Mouse (Mus musculus): Measurements from ENCODE around the gene Smg6. TPM values are rescaled to one million over a fixed set of nuclear protein-coding genes. Genes with fewer than 3 reads are reported as not detected.

The Smg6 gene
- polyA plus RNA-seq, 1 experiment from 2014 or later = 11.0 TPM

DNA sequence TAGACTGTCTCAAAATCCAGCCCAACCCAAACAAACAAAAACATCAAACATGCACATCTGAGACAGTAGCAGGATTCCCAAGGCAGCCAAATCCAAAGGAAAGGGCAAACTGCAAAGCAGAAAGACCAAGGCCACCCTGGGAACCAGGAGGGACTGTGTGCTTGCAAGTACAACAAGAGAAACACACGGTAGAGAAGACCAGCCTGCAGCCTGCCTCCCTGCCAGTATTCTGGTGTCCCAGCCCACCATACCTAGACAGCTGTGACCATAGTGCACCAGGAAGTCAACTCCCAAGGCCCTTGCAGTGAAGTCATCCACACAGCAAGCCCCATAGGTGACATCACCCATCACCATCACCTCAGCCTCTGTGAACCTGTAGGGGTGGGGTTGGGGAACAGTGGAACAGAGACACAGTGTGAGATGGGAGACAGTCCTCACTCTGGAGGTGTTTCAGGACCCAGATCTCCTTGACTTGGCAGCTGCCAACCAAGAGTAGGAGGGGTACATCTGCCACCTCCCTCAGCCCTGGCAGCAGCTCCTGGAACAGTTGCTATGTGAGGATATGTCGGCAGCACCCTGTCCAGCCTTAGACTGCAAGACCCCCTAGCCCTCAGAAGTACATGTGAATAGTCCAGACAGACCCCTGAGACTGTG is 258.4 kb downstream of the Smg6 start:
- WGBS = 78% methylated on average over 2 of the region's 2 CpGs
- Histone ChIP-seq H3K27ac (replicated peaks) (no peak overlapping the region), H3K4me3 (no peak overlapping the region), H3K9me3 (no peaks in the 10 kb centered on the region), H3K27me3 (replicated peaks) (no peaks in the 10 kb centered on the region), H3K4me1 (peaks cover 14% of the 10 kb centered on the region), H3K9ac (no peak overlapping the region), H3K36me3 (peaks cover 58% of the 10 kb centered on the region), H3K4me2 (no peak overlapping the region)
- no peak for ATAC-seq (ENCODE audit: extremely low read depth, insufficient number of reproducible peaks, low FRiP score, low TSS enrichment)

DNA sequence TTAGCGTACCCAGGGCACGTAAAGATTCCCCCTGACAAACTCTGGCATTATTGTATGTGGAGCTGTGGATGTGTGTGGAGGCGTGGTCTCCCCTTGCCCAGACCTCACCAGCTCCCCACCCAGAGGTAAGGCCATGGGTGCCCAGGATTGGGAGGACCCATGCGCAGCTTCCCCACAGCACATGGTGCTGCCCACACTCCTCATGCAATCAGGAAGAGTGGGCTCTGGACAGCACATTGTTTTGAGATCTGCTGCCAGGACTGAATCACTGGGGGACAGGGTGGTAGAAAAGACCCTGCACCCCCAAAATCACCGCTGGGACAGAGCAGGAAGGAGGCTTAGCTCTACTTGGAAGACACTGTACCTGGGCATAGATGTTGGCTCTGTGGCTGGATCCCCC is 258.9 kb downstream of the Smg6 start:
- Histone ChIP-seq H3K27ac (replicated peaks) (no peak overlapping the region), H3K36me3 (peaks cover 58% of the 10 kb centered on the region), H3K9ac (no peak overlapping the region), H3K9me3 (no peaks in the 10 kb centered on the region), H3K4me1 (peaks cover 14% of the 10 kb centered on the region), H3K4me2 (no peak overlapping the region), H3K27me3 (replicated peaks) (no peaks in the 10 kb centered on the region), H3K4me3 (no peak overlapping the region)
- ATAC-seq (ENCODE audit: extremely low read depth, insufficient number of reproducible peaks, low FRiP score, low TSS enrichment) = no peak
- 89% methylated on average over 5 of the region's 5 CpGs for WGBS

DNA sequence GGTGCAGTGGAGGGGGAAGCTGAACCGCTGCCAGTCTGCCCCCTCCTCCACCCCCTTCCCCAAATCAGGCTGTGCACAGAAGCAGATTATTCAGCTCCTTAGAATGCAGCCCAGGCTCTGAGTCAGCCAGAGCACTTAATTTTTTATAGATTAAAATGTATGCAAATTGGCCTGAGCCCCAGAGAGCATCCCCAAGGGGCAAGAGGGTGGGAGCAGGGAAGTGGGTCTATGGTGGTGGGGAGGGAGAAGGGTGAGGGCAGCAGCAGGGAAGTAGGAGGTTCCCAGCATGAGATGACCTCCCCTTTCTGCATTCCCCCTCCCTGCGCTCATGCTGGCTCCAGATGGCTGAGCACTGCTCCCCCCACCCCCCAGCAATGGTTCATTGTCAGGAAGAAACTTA is 259.4 kb downstream of the Smg6 start:
- 67% methylated on average over 2 of the region's 2 CpGs for WGBS
- no peak overlapping the region for H3K4me3 ChIP-seq
- H3K27me3 ChIP-seq (replicated peaks) = no peaks in the 10 kb centered on the region
- no peak overlapping the region for H3K9ac ChIP-seq
- no peak overlapping the region for H3K4me2 ChIP-seq
- no peak for ATAC-seq (ENCODE audit: extremely low read depth, insufficient number of reproducible peaks, low FRiP score, low TSS enrichment)
- peaks cover 14% of the 10 kb centered on the region for H3K4me1 ChIP-seq
- no peak overlapping the region for H3K27ac ChIP-seq (replicated peaks)
- no peaks in the 10 kb centered on the region for H3K9me3 ChIP-seq
- peaks cover 58% of the 10 kb centered on the region for H3K36me3 ChIP-seq

DNA sequence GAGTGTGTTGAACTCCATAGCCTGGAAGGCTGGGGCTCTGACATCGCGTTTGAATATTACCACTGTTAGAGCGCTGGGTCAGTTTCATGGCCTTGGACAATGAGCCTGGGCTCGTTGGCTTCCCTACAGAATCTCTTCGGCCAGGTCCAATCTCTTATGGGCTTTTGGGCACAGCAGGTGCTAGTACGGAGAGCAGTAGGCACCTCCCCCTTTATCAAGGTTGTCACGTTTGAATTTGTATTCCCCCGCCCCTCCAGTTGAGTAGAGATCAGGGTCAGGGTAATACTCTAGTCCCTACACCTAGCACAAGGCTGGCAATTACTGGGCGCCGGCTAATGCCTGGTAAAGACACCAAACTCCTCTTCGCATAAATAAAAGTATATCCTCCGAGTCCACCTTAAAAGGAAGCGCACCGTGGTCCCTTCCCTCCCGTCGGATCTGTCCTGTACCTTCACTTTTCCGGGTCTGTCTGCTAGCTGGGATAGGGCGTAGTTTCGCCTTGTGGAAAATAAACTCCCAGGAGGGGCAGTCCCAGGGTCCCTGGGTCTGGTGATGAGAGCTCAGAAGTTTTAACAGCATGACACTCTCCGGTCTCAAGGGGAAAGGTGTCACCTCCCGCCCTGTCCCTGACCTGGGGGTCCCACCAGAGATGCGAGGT is 264.2 kb downstream of the Smg6 start:
- peak overlapping the region; percentile 51 for H3K27ac ChIP-seq (replicated peaks)
- no peak for ATAC-seq (ENCODE audit: extremely low read depth, insufficient number of reproducible peaks, low FRiP score, low TSS enrichment)
- peaks cover 11% of the 10 kb centered on the region; the same call in 1 of the 2 replicates for H3K36me3 ChIP-seq
- H3K27me3 ChIP-seq (replicated peaks) = peaks cover 31% of the 10 kb centered on the region
- H3K9me3 ChIP-seq = no peaks in the 10 kb centered on the region
- H3K4me1 ChIP-seq = peaks cover 57% of the 10 kb centered on the region
- H3K9ac ChIP-seq = peak overlapping the region; percentile 89
- WGBS = under 1% methylated on average over 22 of the region's 22 CpGs
- peak overlapping the region; percentile 98 for H3K4me2 ChIP-seq
- peak overlapping the region; percentile 95 for H3K4me3 ChIP-seq

DNA sequence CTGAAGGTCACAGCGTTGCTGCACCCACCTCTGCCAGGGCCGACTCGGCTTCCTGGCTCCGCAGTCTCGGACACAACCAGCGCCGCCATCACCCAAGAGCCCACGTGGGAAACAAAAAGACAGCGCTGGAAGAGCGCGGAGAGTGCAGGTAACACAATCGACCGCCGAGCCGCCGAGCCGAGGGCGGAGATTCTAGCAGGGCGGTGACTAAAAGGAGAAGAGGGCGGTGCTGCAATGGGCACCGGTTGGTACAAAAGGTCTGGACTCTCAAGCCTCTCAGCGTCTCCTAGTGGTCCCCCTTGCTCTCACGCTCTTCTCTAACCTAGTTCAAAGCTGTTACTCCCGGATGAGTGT is 264.7 kb downstream of the Smg6 start:
- peak overlapping the region; percentile 98 for H3K4me2 ChIP-seq
- H3K4me3 ChIP-seq = peak overlapping the region; percentile 95
- under 1% methylated on average over 24 of the region's 24 CpGs for WGBS
- H3K36me3 ChIP-seq = peaks cover 8% of the 10 kb centered on the region; the same call in 1 of the 2 replicates
- H3K4me1 ChIP-seq = peaks cover 62% of the 10 kb centered on the region
- peak; percentile 35; the same call in 1 of the 2 replicates for ATAC-seq (ENCODE audit: extremely low read depth, insufficient number of reproducible peaks, low FRiP score, low TSS enrichment)
- H3K9ac ChIP-seq = peak overlapping the region; percentile 89
- no peaks in the 10 kb centered on the region for H3K9me3 ChIP-seq
- peak overlapping the region; percentile 64 for H3K27ac ChIP-seq (replicated peaks)
- H3K27me3 ChIP-seq (replicated peaks) = peaks cover 36% of the 10 kb centered on the region

DNA sequence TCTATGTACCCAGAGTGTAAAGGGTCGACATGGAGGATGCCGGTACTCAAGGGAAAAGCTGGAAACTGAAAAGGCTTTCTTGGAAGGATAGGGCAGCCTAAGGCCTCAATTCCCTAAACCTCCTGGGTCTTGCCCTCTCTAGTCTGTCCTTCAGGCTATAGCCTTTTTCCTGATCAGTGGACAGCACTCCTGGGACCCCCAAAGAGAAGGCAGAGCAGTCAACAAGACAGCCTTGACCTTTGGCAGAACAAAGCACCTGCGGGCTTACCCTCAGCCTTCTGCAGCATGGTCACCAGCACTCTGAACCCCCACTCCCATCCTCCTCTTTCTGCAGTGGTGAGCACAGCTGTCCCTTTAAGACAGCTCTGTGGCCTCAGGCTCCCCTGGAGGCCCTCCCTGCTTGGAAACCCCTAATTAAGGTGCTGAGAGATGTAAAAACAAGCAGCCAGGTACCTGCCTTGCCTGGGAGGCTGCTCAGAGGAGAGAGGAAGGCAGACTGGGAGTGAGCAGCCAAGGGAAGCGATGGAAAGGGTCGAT is 265.4 kb downstream of the Smg6 start, which contains the start of gene Dph1:
Gene Dph1 (minus strand): TSS at position 337 of the 537 bp plus-strand sequence.
- Histone ChIP-seq H3K9me3 (no peaks in the 10 kb centered on the region), H3K27ac (replicated peaks) (peak within 1 kb of the TSS; percentile 64), H3K4me2 (peak within 1 kb of the TSS; percentile 98), H3K4me1 (peaks cover 68% of the 10 kb centered on the region), H3K4me3 (peak within 1 kb of the TSS; percentile 95), H3K9ac (peak within 1 kb of the TSS; percentile 89), H3K27me3 (replicated peaks) (peaks cover 42% of the 10 kb centered on the region), H3K36me3 (peaks cover 1% of the 10 kb centered on the region; the same call in 1 of the 2 replicates)
- 55% methylated on average over 5 of the region's 5 CpGs for WGBS
- no peak for ATAC-seq (ENCODE audit: extremely low read depth, insufficient number of reproducible peaks, low FRiP score, low TSS enrichment)

DNA sequence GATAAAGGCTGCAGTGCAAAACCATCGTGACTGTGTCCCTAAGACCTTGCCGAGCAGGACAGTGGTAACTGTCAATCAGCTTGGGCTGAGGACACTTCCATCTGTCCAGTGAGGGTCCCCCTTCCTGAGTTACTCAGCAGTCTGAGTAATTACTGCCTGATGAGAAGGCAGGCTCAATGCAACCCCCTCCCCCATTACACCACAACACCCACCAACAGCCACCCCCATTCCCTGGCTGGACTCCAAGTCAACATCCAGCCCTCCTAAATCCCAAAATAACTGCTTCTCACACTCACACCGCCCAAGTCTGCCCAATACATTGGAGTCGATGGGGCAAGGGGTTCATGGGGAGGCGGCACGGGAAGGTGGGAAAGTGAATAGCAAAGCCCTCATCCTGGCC is 266.2 kb downstream of the Smg6 start:
- Histone ChIP-seq H3K36me3 (no peaks in the 10 kb centered on the region), H3K4me3 (no peak overlapping the region), H3K4me2 (peak overlapping the region; percentile 18; the same call in 1 of the 2 replicates), H3K27ac (replicated peaks) (peak overlapping the region; percentile 36), H3K9ac (peak overlapping the region; percentile 40; the same call in 1 of the 2 replicates), H3K27me3 (replicated peaks) (peaks cover 51% of the 10 kb centered on the region), H3K4me1 (peaks cover 70% of the 10 kb centered on the region), H3K9me3 (no peaks in the 10 kb centered on the region)
- no peak for ATAC-seq (ENCODE audit: extremely low read depth, insufficient number of reproducible peaks, low FRiP score, low TSS enrichment)
- 36% methylated on average over 6 of the region's 6 CpGs for WGBS

DNA sequence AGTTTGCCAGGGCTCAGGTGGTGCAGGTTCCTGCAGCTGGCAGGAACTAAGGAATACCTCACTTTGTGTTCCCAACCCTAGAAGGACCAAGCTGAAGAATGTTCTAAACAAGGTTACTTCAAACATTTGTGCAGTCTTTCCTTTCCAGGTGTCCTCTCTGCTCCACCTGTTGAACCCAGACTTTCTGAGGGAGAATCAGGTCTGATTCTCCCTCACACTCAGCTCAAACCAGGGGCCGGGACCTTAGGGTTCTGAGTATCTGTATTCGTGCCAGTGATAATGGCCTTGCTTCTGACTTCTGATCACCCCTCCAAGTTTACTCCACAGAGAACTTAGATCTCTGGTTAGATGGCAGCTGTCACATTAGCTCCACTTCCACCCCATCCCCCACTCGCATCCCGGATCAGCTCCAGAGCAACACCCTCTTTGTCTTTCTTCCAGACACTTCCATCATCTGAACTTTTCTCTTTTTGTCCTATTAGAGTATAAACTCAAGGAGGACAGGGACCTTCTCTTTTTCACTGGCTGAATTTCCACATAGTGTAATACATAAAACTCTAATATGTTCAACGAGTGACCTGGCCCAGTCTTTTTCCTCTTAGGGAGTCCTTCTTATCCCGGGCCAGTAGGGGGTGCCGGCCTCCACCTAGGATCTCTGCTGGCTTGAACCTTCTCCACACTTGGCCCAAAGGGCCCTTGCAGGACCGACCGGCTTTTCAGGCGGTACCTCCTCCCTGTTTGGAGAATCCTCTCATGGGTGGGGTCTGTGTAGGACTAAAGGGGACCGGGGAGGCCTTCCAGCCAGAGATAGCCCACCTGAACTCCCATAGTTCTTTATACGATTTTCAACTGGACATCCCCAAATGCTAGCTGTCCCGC is 267.0 kb downstream of the Smg6 start:
- Histone ChIP-seq H3K27ac (replicated peaks) (peak overlapping the region; percentile 89), H3K36me3 (no peaks in the 10 kb centered on the region), H3K4me3 (peak overlapping the region; percentile 70), H3K4me1 (peaks cover 70% of the 10 kb centered on the region), H3K4me2 (peak overlapping the region; percentile 89), H3K9ac (peak overlapping the region; percentile 87), H3K27me3 (replicated peaks) (peaks cover 58% of the 10 kb centered on the region), H3K9me3 (no peaks in the 10 kb centered on the region)
- WGBS = 22% methylated on average over 13 of the region's 13 CpGs
- ATAC-seq (ENCODE audit: extremely low read depth, insufficient number of reproducible peaks, low FRiP score, low TSS enrichment) = peak; percentile 29; the same call in 1 of the 2 replicates

DNA sequence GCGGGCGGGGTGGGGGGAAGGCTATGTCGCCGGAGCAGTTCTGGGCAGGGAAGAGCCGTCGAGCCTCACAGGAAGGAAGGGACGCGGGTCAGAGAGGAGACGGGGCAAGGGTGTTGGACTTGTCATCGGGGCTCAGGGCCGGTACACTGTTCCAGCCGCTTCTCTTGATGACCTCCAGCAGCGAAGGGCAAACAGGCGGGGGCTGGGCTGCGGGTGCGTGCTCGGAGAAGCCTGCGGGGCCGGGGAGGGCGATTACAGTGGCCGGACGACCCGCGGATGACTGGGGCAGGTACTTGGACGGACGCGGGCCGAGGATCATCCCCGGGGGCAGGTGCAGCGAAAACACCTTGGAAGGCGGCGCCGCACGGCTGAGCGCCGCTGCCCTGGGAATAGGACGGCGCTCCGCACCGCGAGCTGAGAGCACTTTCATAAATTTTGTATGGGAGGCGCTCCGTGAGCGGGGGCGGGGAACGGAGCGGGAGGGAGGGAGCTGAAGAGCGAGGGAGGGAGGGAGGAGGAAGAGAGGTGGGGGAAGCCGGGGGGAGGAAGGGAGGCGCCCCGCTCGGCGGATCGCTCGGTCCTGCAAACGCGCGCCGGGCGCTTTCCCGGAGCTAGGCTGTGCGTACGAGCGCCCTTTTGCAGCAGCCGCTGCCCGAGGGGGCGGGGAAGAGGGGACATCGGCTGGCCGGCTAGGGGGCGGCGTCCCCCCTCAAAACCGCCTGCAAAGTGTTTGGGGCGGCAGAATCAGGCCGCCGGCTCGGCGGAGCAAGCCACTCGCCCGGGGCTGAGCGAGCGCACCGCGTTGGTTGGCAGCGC is 267.8 kb downstream of the Smg6 start, which contains the start of gene Rtn4rl1:
Gene Rtn4rl1 (plus strand): TSS at position 528 of the 816 bp plus-strand sequence.
- Histone ChIP-seq H3K4me3 (peak within 1 kb of the TSS; percentile 70), H3K27ac (replicated peaks) (peak within 1 kb of the TSS; percentile 89), H3K4me2 (peak within 1 kb of the TSS; percentile 89), H3K4me1 (peaks cover 74% of the 10 kb centered on the region), H3K9ac (peak within 1 kb of the TSS; percentile 87), H3K9me3 (no peaks in the 10 kb centered on the region), H3K36me3 (no peaks in the 10 kb centered on the region), H3K27me3 (replicated peaks) (peaks cover 65% of the 10 kb centered on the region)
- ATAC-seq (ENCODE audit: extremely low read depth, insufficient number of reproducible peaks, low FRiP score, low TSS enrichment) = peak; percentile 37; the same call in 1 of the 2 replicates
- under 1% methylated on average over 84 of the region's 84 CpGs for WGBS

DNA sequence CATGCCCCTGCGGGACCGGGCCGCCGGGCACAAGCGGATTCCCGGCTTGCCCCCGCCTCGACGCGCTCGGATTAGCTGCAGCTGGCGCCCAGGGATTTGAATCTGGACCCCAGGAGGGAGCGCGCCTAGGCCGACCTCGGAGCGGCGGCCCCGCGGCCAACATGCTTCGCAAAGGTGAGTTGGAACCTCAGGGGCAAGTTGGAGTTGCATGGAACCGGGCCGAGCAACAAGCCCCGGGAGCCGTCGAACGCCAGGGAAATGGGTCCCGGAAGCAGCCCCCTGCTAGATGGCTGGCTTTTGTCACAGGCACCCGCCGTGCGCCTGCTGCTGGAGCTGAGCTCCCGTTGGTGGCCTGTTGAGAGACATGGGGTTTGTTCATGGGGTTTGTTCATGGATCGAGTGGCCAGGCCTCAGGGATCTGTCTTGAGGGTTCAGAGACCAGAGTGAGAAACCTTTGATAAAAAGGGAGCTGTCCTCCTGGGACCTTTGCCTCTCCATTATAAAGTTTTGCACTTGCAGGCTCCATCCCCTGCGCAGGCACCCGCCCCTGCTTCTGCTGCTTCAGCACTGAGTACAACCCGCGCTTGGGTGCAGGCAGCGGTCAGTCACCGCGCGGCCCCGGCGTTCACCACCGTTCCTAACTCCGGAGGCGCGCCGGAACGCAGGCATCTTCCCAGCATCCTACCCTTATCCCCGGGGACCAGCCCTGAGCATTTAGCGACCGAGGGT is 268.7 kb downstream of the Smg6 start:
- peaks cover 66% of the 10 kb centered on the region for H3K4me1 ChIP-seq
- H3K27me3 ChIP-seq (replicated peaks) = peaks cover 68% of the 10 kb centered on the region
- H3K27ac ChIP-seq (replicated peaks) = peak overlapping the region; percentile 89
- H3K9me3 ChIP-seq = no peaks in the 10 kb centered on the region
- peak overlapping the region; percentile 70 for H3K4me3 ChIP-seq
- H3K4me2 ChIP-seq = peak overlapping the region; percentile 89
- H3K36me3 ChIP-seq = no peaks in the 10 kb centered on the region
- ATAC-seq (ENCODE audit: extremely low read depth, insufficient number of reproducible peaks, low FRiP score, low TSS enrichment) = no peak
- peak overlapping the region; percentile 87 for H3K9ac ChIP-seq
- 0% methylated on average over 52 of the region's 52 CpGs for WGBS

Data from heart, embryonic 13.5 days (tissue).